Mouse (Mus musculus) G1E (cell line): ENCODE measurements at regions not wholly inside any gene's neighbourhood (a gene's known extent, or its start where the extent isn't known, plus 50 kb on each side); places are given as distances from the start of the nearest gene placed in this dataset.

Experiments used
- CTCF ChIP-seq: IDR thresholded peaks from 2 replicates; pipeline ENCODE4 v1.5.1; 2012; ENCODE audit warnings: low read depth, low read length, inconsistent platforms, mixed read lengths
- POLR2AphosphoS5 ChIP-seq: IDR thresholded peaks from 2 replicates; pipeline ENCODE4 v1.6.1; 2012; ENCODE audit warnings: low read depth, low read length, inconsistent platforms; ENCODE audit not compliant: insufficient replicate concordance
- TAL1 ChIP-seq: conservative IDR thresholded peaks from 2 replicates; pipeline ENCODE4 v1.6.1; 2012; ENCODE audit warnings: low read depth, low read length, inconsistent platforms, mixed read lengths

DNA sequence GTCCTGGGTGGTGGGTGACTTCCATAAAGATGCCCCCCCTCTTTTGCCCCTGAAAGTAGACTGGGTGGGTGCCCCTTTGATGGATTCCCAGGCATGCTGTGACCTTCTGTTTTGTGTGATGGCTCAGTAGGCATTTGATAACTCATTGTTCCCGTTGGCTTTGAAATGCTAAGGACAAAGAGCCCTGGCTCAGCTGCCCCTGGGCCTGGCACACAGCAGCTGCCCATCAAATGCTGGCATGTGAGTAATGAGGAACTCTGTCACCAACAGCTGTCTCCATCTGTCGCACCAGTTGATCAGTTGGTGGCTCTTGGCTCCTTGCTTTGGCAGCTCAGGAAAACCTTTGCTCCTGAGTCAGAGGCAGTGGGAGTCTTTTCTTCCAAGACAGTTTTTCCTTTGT, 264.8 kb upstream of the Cxcr4 start:
- TF ChIP-seq CTCF (no peak), POLR2AphosphoS5 (no peak), TAL1 (no peak)
